In the genomic region with DNA sequence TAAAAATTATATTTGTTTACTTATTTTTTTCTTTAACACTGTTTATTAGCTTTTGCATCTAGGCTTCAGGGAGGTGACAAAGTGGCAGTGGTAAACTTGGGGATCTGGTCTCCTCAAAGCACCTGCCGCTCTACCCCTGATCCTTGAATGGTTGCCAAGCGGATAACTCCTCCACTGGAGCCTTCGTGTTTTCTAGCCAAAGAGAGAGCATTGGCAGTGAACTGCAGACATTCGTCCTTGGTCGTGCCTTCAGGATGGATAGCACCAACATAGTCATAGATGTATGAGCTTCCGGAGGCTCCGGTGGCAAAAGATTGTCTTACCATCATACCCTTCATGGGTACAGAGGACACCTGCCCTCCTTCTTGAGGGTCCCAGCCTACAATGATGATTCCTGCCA, we compare ENCODE assay signal across 15 mouse cellular contexts. TPM values are rescaled to one million over a fixed set of nuclear protein-coding genes. Genes with fewer than 3 reads are reported as not detected.
"Had no signal": no experiment of that assay in that cellular context is flagged by ENCODE, and none has a peak within 500 bp of the region (broad histone marks: within the 10 kb centered on the region; RNA-seq: fewer than 3 reads in every experiment).

No protein-coding gene starts in this region.

- DNase-seq: lung, adult 18-20 months; lung, embryonic 14.5 days; lung, postnatal 10 days; lung, postnatal 4 days; midbrain, embryonic 14.5 days; retina, postnatal 1 day; right cerebral cortex, adult 18-20 months; right cerebral cortex, postnatal 25 days; right cerebral cortex, postnatal 4 days; spleen, adult 18-20 months; thymus, adult 18-20 months; thymus, postnatal 14 days; thymus, postnatal 36 days had no signal

RNA-seq across cellular contexts. Expression of gene Eras, which starts 21.7 kb away (rescaled TPM):
- total RNA-seq: megakaryocyte, adult 5-6 weeks; megakaryocyte-erythroid progenitor cell, adult 5-6 weeks had no signal

RNA-seq across cellular contexts. Expression of gene Pcsk1n, which starts 30.5 kb away (rescaled TPM):
- total RNA-seq: megakaryocyte, adult 5-6 weeks; megakaryocyte-erythroid progenitor cell, adult 5-6 weeks had no signal

RNA-seq across cellular contexts. Expression of gene Gm10490, which starts 40.7 kb away (rescaled TPM):
- total RNA-seq: megakaryocyte, adult 5-6 weeks; megakaryocyte-erythroid progenitor cell, adult 5-6 weeks had no signal
